Mouse (Mus musculus) liver, embryonic 13.5 days (tissue): ENCODE results near the gene Olfr770. TPM values are rescaled to one million over a fixed set of nuclear protein-coding genes. Genes with fewer than 3 reads are reported as not detected.
"Not testable (repeated sequence)": the region's sequence is repeated elsewhere in the genome, so short reads cannot be mapped to it uniquely, and the experiment has no call there.

Experiments
- ATAC-seq: fragments of 200-750 bp; cut with Nextera tagmentation; 2 replicates; pipeline ENCODE4 v1.8.0; 2017; ENCODE audit warnings: low read depth, mild to moderate bottlenecking, moderate number of reproducible peaks, moderate library complexity
- DNase-seq: peaks from one replicate; pipeline ENCODE4 v3.0.0; 2022
- H3K27ac ChIP-seq: fragments of 300-500 bp; sonication (generic); 2 replicates; pipeline ENCODE4 v1.5.1; 2015; ENCODE audit warnings: moderate library complexity, mild to moderate bottlenecking, inconsistent platforms
- H3K27me3 ChIP-seq: fragments of 300-500 bp; sonication (generic); 2 replicates; pipeline ENCODE4 v1.6.1; 2015; ENCODE audit warnings: mild to moderate bottlenecking, inconsistent platforms
- H3K36me3 ChIP-seq: fragments of 300-500 bp; sonication (generic); 2 replicates; pipeline ENCODE4 v1.6.1; 2015; ENCODE audit warnings: mild to moderate bottlenecking, inconsistent platforms
- H3K4me1 ChIP-seq: fragments of 300-500 bp; sonication (generic); replicated peaks from 2 replicates; pipeline ENCODE4 v1.6.1; 2015; ENCODE audit warnings: inconsistent platforms
- H3K4me2 ChIP-seq: fragments of 300-500 bp; sonication (generic); 2 replicates; pipeline ENCODE4 v1.6.1; 2015; ENCODE audit warnings: inconsistent platforms, mild to moderate bottlenecking, moderate library complexity
- H3K4me3 ChIP-seq: fragments of 300-500 bp; sonication (generic); replicated peaks from 2 replicates; pipeline ENCODE4 v1.5.1; 2015; ENCODE audit warnings: mild to moderate bottlenecking, inconsistent platforms
- H3K9ac ChIP-seq: fragments of 300-500 bp; sonication (generic); 2 replicates; pipeline ENCODE4 v1.6.1; 2015; ENCODE audit warnings: mild to moderate bottlenecking, inconsistent platforms
- H3K9me3 ChIP-seq: fragments of 300-500 bp; sonication (generic); replicated peaks from 2 replicates; pipeline ENCODE4 v1.6.1; 2016; ENCODE audit warnings: inconsistent platforms
- WGBS: fragments of 180-500 bp; shearing (Covaris S2); methylation state at CpG from one replicate; pipeline ENCODE4 v1.1.7; 2015; ENCODE audit not compliant: insufficient replicate concordance; 5-methylcytosine and 5-hydroxymethylcytosine counted together
- polyA plus RNA-seq: library from polyadenylated mRNA; unstranded; fragments of >200 nt; fragmentation: Nextera tagmentation; extraction: Ambion mirVana; gene quantifications from 2 replicates; pipeline ENCODE4 v1.2.1, GENCODE M21; 2015

Gene Olfr770
- not detected in 2 replicates for polyA plus RNA-seq

DNA sequence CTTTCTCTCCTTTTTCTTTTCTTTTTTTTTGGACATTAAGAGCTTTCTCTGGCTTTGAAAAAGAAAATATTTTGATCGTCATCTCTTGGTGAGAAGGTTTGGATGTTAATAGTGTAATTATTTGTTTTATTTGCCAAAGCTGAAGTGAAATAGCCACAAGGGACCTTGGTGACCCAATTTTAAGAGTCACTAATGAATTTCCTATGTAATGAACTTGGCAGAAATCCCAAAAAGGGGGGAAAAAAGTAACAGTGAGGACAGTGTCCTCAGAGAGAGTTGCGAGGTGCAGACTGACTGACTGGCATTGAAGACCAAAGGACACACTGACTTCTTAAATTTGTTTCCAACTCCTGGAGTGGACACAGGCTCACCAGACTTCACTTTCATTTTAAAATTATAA lies at the start of gene Olfr770:
Gene Olfr770, minus strand, starts transcription at position 101 of the 400 bp plus-strand sequence.
- WGBS: 68% methylated on average over 2 of the region's 2 CpGs
- no peaks in the 10 kb centered on the region for H3K9me3 ChIP-seq
- DNase-seq: no peak
- no peak for ATAC-seq
- H3K4me2 ChIP-seq: no peak within 1 kb of the TSS
- H3K9ac ChIP-seq: no peak within 1 kb of the TSS
- no peaks in the 10 kb centered on the region for H3K4me1 ChIP-seq
- no peaks in the 10 kb centered on the region for H3K36me3 ChIP-seq
- H3K4me3 ChIP-seq: no peak within 1 kb of the TSS
- no peak within 1 kb of the TSS for H3K27ac ChIP-seq
- H3K27me3 ChIP-seq: no peaks in the 10 kb centered on the region

DNA sequence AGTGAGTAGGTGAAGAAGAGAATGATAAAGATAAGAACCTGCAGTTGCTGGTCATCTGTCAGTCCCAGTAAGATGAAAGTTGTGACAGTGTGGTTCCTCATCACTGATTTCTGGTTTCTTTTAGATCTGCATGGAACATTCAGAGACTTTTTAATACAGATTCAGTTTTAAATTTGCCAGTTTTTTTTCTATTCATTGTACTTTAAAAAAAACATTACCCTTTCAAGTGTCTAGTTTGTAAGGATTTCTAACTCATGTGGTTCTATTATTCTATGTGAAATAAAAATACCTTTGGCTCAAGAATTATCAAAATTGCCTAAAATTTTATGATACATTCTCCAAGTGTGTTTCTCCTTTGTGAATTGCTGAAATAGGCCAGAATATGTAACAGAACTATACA lies 48.5 kb upstream of the Olfr770 start, which contains the start of gene Olfr773:
Gene Olfr773, minus strand, starts transcription at position 101 of the 400 bp plus-strand sequence.
- H3K9me3 ChIP-seq, ATAC-seq, H3K9ac ChIP-seq, H3K4me1 ChIP-seq, H3K27ac ChIP-seq, H3K36me3 ChIP-seq, H3K4me3 ChIP-seq, DNase-seq, H3K4me2 ChIP-seq, H3K27me3 ChIP-seq: not testable (repeated sequence)

DNA sequence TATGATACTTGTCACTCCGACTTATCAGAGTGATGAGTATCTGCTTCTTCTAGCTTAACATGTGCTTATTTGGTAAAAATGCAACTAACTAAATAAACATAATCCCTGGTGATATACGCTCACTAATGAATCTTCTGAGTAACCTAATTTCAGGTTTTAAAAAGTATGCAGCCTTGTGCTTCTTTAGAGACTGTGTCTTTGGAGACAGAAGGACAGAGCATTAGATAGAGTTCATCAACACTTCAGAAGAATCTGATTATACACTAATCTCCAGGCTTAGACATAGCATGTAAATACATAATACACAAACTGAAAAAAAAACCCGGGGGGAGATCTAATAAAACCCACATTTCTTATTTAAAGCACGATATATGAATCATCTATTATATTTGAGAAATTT lies 39.0 kb upstream of the Olfr770 start, which contains the start of gene Olfr772:
Gene Olfr772, minus strand, starts transcription at position 101 of the 400 bp plus-strand sequence.
- H3K4me1 ChIP-seq, H3K27ac ChIP-seq, H3K9me3 ChIP-seq, H3K36me3 ChIP-seq, DNase-seq, ATAC-seq, H3K4me3 ChIP-seq, H3K9ac ChIP-seq, H3K27me3 ChIP-seq, H3K4me2 ChIP-seq: not testable (repeated sequence)
- 48% methylated on average over 3 of the region's 4 CpGs for WGBS

DNA sequence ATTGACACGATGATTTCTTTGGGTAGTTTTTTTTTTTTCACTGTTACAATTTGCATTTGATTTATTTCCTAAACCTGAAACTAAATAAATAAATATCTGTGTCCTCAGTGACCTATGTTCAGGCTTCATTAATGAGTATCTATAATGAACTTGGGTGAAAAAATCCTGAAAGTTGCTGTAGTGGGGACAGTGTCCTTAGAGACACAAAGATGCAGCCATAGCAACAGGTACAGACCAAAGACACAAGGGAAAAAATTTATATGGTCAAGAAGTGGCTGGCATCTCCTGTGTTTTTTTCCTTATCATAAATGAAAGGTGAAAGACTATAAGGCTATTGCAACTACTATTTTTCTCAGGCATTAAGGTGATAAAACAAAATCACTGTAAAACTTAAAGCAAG lies 25.9 kb upstream of the Olfr770 start, which contains the start of gene Olfr771:
Gene Olfr771, minus strand, starts transcription at position 101 of the 400 bp plus-strand sequence.
- no peak within 1 kb of the TSS for H3K4me3 ChIP-seq
- no peak for ATAC-seq
- H3K36me3 ChIP-seq: no peaks in the 10 kb centered on the region
- H3K9me3 ChIP-seq: no peaks in the 10 kb centered on the region
- DNase-seq: no peak
- no peak within 1 kb of the TSS for H3K9ac ChIP-seq
- H3K4me2 ChIP-seq: no peak within 1 kb of the TSS
- no peaks in the 10 kb centered on the region for H3K4me1 ChIP-seq
- H3K27me3 ChIP-seq: no peaks in the 10 kb centered on the region
- no peak within 1 kb of the TSS for H3K27ac ChIP-seq
- 58% methylated on average over 1 of the region's 1 CpGs for WGBS

DNA sequence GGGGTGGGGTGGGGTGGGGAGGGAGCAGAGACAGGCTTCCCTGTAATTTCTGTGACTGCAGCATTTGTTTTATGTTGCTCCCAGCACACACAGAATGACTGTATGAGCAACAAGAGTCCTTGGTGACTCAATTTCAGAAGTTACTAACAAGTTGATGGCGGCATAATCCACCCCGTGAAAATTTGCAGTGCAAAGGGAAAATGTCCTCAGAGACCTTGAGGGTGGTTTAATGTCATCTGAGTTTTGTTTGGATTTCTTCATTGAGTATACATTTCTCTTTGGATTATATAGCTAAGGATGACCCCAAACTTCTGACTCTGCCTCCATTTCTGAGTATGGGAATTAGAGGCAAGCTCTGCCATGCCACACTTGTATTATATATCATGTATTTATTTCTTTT lies 21.0 kb downstream of the Olfr770 start, which contains the start of gene Olfr769:
Gene Olfr769, minus strand, starts transcription at position 101 of the 400 bp plus-strand sequence.
- Histone ChIP-seq H3K36me3 (no peaks in the 10 kb centered on the region), H3K9ac (no peak within 1 kb of the TSS), H3K27me3 (no peaks in the 10 kb centered on the region), H3K4me2 (no peak within 1 kb of the TSS), H3K4me3 (no peak within 1 kb of the TSS), H3K27ac (no peak within 1 kb of the TSS), H3K9me3 (0 out of 2 replicates have a peak, but pooled peaks cover 4% of the 10 kb centered on the region), H3K4me1 (no peaks in the 10 kb centered on the region)
- ATAC-seq (no peak), DNase-seq (no peak)
- 68% methylated on average over 2 of the region's 2 CpGs for WGBS

DNA sequence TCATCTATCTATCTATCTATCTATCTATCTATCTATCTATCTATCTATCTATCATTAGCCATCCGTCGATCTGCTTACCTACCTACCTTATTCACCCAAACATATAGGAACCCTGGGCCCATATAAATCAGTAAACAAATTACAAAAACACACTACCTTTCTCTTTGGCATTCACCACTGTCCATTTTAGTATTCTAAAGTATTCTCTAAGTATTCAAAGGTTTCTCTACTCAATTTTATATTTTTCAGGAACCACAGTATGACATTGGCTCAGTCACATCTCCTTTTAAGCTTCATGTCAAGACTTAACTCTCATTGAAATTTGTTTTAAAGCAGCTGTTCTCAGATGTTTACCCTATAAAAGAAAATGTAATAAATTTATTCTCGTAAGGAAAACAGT lies 23.7 kb downstream of the Olfr770 start:
- Histone ChIP-seq H3K9me3 (peaks cover 15% of the 10 kb centered on the region), H3K9ac (no peak overlapping the region), H3K36me3 (no peaks in the 10 kb centered on the region), H3K4me2 (no peak overlapping the region), H3K4me3 (no peak overlapping the region), H3K4me1 (no peaks in the 10 kb centered on the region), H3K27ac (no peak overlapping the region), H3K27me3 (no peaks in the 10 kb centered on the region)
- DNase-seq (no peak), ATAC-seq (no peak)
- 86% methylated on average over 3 of the region's 3 CpGs for WGBS

DNA sequence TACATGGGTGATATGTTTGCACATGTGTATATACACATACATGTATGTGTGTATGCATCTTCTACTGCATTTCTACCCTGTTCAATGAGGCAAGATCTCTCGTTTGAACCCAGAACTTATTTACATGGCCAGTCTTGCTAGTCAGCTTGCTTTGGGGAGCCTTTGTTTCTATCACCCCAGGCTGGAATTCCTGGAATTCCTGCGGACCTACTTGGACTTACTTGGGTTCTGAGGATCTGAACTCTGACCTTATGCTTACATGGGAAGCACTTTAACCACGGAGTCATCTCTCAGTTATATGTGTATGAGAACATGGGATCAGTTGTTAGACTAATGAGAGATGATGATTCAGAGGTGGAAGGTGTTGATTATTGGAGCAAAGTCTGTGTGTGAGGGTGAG lies 37.6 kb downstream of the Olfr770 start:
- H3K27ac ChIP-seq: no peak overlapping the region
- no peak overlapping the region for H3K4me3 ChIP-seq
- H3K9me3 ChIP-seq: peaks cover 4% of the 10 kb centered on the region; the same call in 1 of the 2 replicates
- no peak for DNase-seq
- no peaks in the 10 kb centered on the region for H3K4me1 ChIP-seq
- no peak overlapping the region for H3K9ac ChIP-seq
- WGBS: 32% methylated on average over 3 of the region's 3 CpGs
- ATAC-seq: no peak
- H3K27me3 ChIP-seq: no peaks in the 10 kb centered on the region
- H3K4me2 ChIP-seq: no peak overlapping the region
- H3K36me3 ChIP-seq: no peaks in the 10 kb centered on the region

DNA sequence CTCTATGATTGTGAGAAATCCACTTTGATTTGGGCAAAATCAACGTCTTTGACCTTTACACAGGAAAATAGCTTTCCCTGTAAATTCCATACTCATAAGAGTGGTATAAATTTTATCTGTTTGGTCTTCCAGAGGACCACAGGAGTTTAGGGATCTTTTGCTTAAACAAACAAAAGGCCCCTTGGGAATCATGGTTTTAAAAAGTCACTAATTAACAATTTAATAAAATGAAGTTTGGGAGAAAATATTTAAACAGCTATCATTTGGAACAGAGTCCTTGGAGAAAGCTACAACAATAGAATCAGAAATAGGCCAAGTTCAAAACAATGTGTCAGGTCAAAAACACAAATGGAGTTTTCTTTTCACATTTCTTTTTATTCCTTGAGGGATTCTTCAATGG lies 39.5 kb downstream of the Olfr770 start, which contains the start of gene Olfr768:
Gene Olfr768, minus strand, starts transcription at position 101 of the 400 bp plus-strand sequence.
- ATAC-seq (no peak), DNase-seq (no peak)
- H3K27me3 ChIP-seq: no peaks in the 10 kb centered on the region
- WGBS: 48% methylated on average over 1 of the region's 1 CpGs
- no peak within 1 kb of the TSS for H3K4me3 ChIP-seq
- no peaks in the 10 kb centered on the region for H3K4me1 ChIP-seq
- no peaks in the 10 kb centered on the region for H3K36me3 ChIP-seq
- H3K4me2 ChIP-seq: no peak within 1 kb of the TSS
- peaks cover under 1% of the 10 kb centered on the region; the same call in 1 of the 2 replicates for H3K9me3 ChIP-seq
- H3K27ac ChIP-seq: no peak within 1 kb of the TSS
- H3K9ac ChIP-seq: no peak within 1 kb of the TSS

DNA sequence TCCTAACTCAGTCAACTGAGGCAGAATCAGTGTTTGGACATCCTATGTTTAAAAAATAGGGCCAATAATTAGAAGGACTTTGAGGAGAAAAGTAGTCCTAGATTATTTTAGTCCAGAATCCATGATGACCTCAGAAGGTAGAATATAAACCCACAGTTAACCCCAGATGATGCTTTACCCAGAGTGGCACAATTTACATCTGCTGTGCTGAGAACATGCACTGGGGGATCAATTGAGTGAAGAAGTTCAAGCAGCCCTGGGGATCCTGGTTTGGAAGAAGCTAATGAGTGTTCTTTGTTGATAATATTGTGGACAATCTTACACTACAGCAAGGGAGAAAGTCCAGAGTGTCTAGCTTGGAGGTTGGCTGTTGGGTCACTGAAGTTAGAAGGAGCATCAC lies 56.0 kb downstream of the Olfr770 start, which contains the start of gene Olfr767:
Gene Olfr767, minus strand, starts transcription at position 101 of the 400 bp plus-strand sequence.
- not testable (repeated sequence) for H3K9me3 ChIP-seq, H3K9ac ChIP-seq, H3K27me3 ChIP-seq, H3K4me1 ChIP-seq, DNase-seq, ATAC-seq, H3K4me3 ChIP-seq, H3K4me2 ChIP-seq, H3K27ac ChIP-seq, H3K36me3 ChIP-seq

Other genes with a start within 250 kb of the Olfr770 start
- 0.43 and 0.66 TPM in 2 replicates for gene Gdf11, start 247.3 kb downstream of the Olfr770 start, polyA plus RNA-seq
- 118 and 119 TPM in 2 replicates for gene Cd63, start 238.0 kb downstream of the Olfr770 start, polyA plus RNA-seq
- 10.5 and 10.6 TPM in 2 replicates for gene Rdh5, start 216.1 kb downstream of the Olfr770 start, polyA plus RNA-seq
- gene Bloc1s1, start 215.0 kb downstream of the Olfr770 start, polyA plus RNA-seq: 81.9 and 87.1 TPM in 2 replicates
- gene Itga7, start 205.2 kb downstream of the Olfr770 start, polyA plus RNA-seq: 0.12 and 0.41 TPM in 2 replicates
- not detected in 2 replicates for gene Mettl7b, start 178.0 kb downstream of the Olfr770 start, polyA plus RNA-seq
- gene Olfr9, start 149.6 kb downstream of the Olfr770 start, polyA plus RNA-seq: not detected in 2 replicates
- gene Olfr763, start 128.2 kb downstream of the Olfr770 start, polyA plus RNA-seq: not detected in 2 replicates
- not detected in 2 replicates for gene Olfr764-ps1, start 99.1 kb downstream of the Olfr770 start, polyA plus RNA-seq
- not detected in 2 replicates for gene Olfr765, start 89.0 kb downstream of the Olfr770 start, polyA plus RNA-seq
- not detected in 2 replicates for gene Olfr766-ps1, start 70.0 kb downstream of the Olfr770 start, polyA plus RNA-seq
- not detected in 2 replicates for gene Olfr767, start 56.1 kb downstream of the Olfr770 start, polyA plus RNA-seq
- not detected in 2 replicates for gene Olfr768, start 39.6 kb downstream of the Olfr770 start, polyA plus RNA-seq
- gene Olfr769, start 21.1 kb downstream of the Olfr770 start, polyA plus RNA-seq: not detected in 2 replicates
- not detected in 2 replicates for gene Olfr771, start 25.8 kb upstream of the Olfr770 start, polyA plus RNA-seq
- gene Olfr772, start 38.9 kb upstream of the Olfr770 start, polyA plus RNA-seq: not detected in 2 replicates
- gene Olfr773, start 48.4 kb upstream of the Olfr770 start, polyA plus RNA-seq: not detected in 2 replicates
- not detected in 2 replicates for gene Olfr774, start 97.2 kb upstream of the Olfr770 start, polyA plus RNA-seq
- not detected in 2 replicates for gene Olfr775, start 109.4 kb upstream of the Olfr770 start, polyA plus RNA-seq
- gene Olfr776, start 120.1 kb upstream of the Olfr770 start, polyA plus RNA-seq: not detected in 2 replicates
- gene Olfr777, start 132.5 kb upstream of the Olfr770 start, polyA plus RNA-seq: not detected in 2 replicates
- gene Olfr780, start 179.1 kb upstream of the Olfr770 start, polyA plus RNA-seq: not detected in 2 replicates
- not detected in 2 replicates for gene Olfr781, start 189.9 kb upstream of the Olfr770 start, polyA plus RNA-seq
- gene Olfr782, start 209.9 kb upstream of the Olfr770 start, polyA plus RNA-seq: not detected in 2 replicates
- gene Olfr784, start 245.1 kb upstream of the Olfr770 start, polyA plus RNA-seq: 0.03 TPM in 1 of 2 replicates, not detected in the other